Mouse (Mus musculus) brain, adult 2 months (tissue): ENCODE data around the gene Armcx2.
A peak's percentile ranks its signal among the peaks of the same experiment; 100 is the strongest.
"Not testable (repeated sequence)": the region's sequence is repeated elsewhere in the genome, so short reads cannot be mapped to it uniquely, and the experiment has no call there.

Experiments
- DNase-seq: peaks from one replicate; pipeline ENCODE4 v3.0.0; 2011; ENCODE audit warnings: low read depth, low spot score

Armcx2 gene

DNA sequence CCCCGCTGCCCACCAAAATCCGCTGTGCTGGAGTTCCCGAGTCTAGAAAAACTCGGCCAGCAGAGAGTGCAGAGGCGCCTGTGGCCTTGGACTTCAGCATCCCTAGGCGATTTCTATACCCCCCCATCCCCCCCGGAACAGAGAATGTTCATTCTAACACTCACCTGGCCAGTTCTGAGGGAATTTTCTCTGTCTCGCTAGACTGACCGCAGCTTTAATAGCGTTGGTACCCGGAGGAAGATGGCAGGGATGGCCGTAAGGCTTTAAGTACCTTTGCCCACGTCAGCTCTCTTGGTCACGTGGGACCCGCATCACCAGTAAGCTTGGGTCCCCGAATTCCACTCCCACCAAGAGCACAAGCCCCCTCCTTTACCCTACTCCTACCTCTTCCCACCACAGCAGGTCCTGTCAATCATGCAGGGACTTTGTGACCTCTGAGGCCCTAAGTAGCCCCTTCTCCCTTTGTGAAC is at the start of gene Armcx2:
Armcx2 (minus strand) TSS at position 467 of the 470 bp plus-strand sequence.
- peak; percentile 89 for DNase-seq

DNA sequence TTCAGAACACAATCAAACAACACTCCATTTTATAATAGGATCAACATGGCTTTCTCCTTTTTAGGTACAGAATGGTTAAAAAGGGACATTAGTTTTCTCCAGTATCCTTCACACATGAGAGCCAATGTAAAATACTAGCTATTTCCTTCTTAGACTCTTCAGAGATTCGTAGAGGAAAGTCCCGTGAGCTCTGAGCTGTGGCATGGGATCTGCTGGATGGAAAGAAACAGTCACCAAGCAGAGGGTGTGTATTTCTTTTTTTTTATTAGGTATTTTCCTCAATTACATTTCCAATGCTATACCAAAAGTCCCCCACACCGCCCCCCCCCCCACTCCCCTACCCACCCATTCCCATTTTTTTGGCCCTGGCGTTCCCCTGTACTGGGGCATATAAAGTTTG is 40.6 kb upstream of the Armcx2 start:
- DNase-seq, result no peak

GRCm38 (mm10) chrX:134844424-134844823 is 35.4 kb upstream of the Armcx2 start:
- DNase-seq, result no peak

- peak; percentile 11 for DNase-seq
Measured at GRCm38 (mm10) chrX:134830508-134830907, 21.5 kb upstream of the Armcx2 start.

DNA sequence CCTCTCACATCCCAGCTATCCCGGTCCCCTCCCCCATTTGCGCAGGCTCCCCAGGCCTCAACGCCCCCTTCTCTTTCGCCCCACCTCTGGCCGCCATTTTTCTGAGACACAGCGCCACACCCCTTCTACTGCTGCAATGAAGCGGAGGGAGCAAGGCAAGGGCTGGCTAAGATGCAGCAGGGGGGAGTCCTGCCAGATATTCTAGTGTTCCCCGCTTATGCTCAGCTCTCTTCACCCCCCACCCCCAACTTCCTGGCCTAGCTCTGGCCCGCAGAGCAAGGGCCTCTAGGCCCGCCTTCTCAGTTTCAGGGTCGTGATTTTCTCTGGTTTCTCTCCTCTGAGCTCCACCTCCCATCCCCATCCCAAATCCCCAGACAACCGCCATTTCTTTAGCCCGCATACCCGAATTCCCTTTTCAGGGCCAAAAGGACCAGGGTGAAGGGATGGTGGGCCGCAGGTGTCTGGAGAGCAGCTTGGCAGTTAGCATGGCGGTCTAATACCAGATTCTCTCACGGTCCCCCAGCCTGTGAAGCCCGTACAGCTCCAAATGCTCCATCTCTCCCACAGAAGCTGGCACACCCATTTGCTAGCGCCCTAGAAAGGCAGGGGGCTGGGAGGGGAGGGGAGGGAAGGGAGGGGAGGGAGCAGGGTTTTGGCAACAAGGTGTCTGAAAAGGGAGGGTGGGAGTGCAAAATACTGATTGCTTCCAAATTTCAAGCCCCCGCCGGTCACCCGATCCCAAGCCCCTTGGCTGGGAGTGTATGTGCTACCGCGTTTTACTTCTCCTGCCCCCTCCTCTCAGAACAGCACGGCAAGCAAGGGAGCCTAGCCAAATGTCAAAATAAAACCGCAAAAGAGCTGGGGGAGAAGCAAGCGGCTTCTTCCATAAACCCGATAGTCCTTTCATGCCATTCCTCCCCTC is 927 bp downstream of the Armcx2 start:
- DNase-seq, result peak; percentile 71

GRCm38 (mm10) chrX:134787728-134788127 is 21.3 kb downstream of the Armcx2 start:
- no peak for DNase-seq

GRCm38 (mm10) chrX:134763428-134764198 is 45.4 kb downstream of the Armcx2 start:
- DNase-seq, result not testable (repeated sequence)

DNA sequence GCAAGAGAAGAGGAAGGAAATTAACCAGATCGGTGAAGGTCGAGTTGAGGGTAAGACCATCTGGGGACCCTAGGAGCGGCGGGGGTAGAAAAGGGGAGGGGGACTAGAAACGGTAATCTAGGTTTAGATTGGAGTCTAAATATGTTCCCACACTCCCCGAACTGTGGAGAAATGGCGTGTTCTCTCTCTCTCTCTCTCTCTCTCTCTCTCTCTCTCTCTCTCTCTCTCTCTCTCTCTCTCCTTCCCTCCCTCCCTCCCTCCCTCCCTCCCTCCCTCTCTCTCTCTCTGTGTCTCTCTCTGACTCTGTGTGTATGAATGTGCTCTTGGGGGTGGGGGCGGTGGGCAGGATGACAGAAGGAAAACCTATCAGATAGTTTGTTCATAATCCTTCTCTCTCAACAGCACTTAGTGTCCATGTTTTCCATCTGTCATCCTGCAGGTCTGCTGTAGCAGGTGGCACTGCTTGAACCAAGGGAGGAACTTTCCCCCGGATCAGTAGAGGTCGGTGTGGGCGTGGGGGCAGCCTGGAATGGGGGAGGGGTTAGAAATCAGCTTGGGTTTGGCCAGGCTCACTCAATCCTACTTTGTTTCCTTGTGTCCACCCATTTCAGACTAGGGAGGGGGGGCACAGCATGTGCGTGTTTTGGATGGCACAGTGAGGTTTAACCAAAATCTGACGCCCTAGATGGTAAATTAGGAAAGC is 51.6 kb downstream of the Armcx2 start:
- peak; percentile 35 for DNase-seq

GRCm38 (mm10) chrX:134756434-134757292 is 52.4 kb downstream of the Armcx2 start, which contains the start of gene Armcx3:
TSS of gene Armcx3 (plus strand) at chrX:134756595.
- DNase-seq, result peak; percentile 93
